Mouse (Mus musculus) neural tube, embryonic 14.5 days (tissue): ENCODE measurements at regions not wholly inside any gene's neighbourhood (a gene's known extent, or its start where the extent isn't known, plus 50 kb on each side); places are given as distances from the start of the nearest gene placed in this dataset.

Experiments used
- ATAC-seq: fragments of 200-750 bp; cut with Nextera tagmentation; 2 replicates; pipeline ENCODE4 v1.8.0; 2017; ENCODE audit warnings: low read depth, mild to moderate bottlenecking, moderate TSS enrichment, moderate library complexity
- H3K27ac ChIP-seq: fragments of 300-500 bp; sonication (generic); 2 replicates; pipeline ENCODE4 v1.5.1; 2014; ENCODE audit warnings: low read depth, mild to moderate bottlenecking, control low read depth, low read length, moderate library complexity, mixed read lengths
- H3K27me3 ChIP-seq: fragments of 300-500 bp; sonication (generic); 2 replicates; pipeline ENCODE4 v1.6.1; 2014; ENCODE audit warnings: low read length; ENCODE audit not compliant: control insufficient read depth, insufficient read depth
- H3K36me3 ChIP-seq: fragments of 300-500 bp; sonication (generic); 2 replicates; pipeline ENCODE4 v1.6.1; 2014; ENCODE audit warnings: low read length, mixed read lengths; ENCODE audit not compliant: control insufficient read depth, insufficient read depth
- H3K4me1 ChIP-seq: fragments of 300-500 bp; sonication (generic); 2 replicates; pipeline ENCODE4 v1.6.1; 2014; ENCODE audit warnings: low read length; ENCODE audit not compliant: control insufficient read depth, insufficient read depth
- H3K4me2 ChIP-seq: fragments of 300-500 bp; sonication (generic); 2 replicates; pipeline ENCODE4 v1.6.1; 2014; ENCODE audit warnings: mild to moderate bottlenecking, low read depth, low read length, control low read depth
- H3K4me3 ChIP-seq: fragments of 300-500 bp; sonication (generic); 2 replicates; pipeline ENCODE4 v1.5.1; 2014; ENCODE audit warnings: low read depth, low read length, control low read depth, mixed read lengths
- H3K9ac ChIP-seq: fragments of 300-500 bp; sonication (generic); replicated peaks from 2 replicates; pipeline ENCODE4 v1.6.1; 2014; ENCODE audit warnings: low read depth, mild to moderate bottlenecking, control low read depth, low read length, mixed read lengths
- H3K9me3 ChIP-seq: fragments of 300-500 bp; sonication (generic); 2 replicates; pipeline ENCODE4 v1.6.1; 2016; ENCODE audit warnings: low read length; ENCODE audit not compliant: control insufficient read depth
- WGBS: fragments of 180-500 bp; shearing (Covaris S2); extraction: QIAGEN DNeasy Blood & Tissue Kit; methylation state at CpG from one replicate; pipeline ENCODE4 v1.1.7; 2014; 5-methylcytosine and 5-hydroxymethylcytosine counted together

- WGBS: 9% methylated on average over 1 of the region's 1 CpGs
- H3K4me2 ChIP-seq: no peak overlapping the region
- H3K9ac ChIP-seq: no peak overlapping the region
- H3K36me3 ChIP-seq: no peaks in the 10 kb centered on the region
- H3K27ac ChIP-seq: no peak overlapping the region
- no peaks in the 10 kb centered on the region for H3K27me3 ChIP-seq
- H3K4me1 ChIP-seq: no peaks in the 10 kb centered on the region
- peak; percentile 93 for ATAC-seq
- H3K4me3 ChIP-seq: no peak overlapping the region
- no peaks in the 10 kb centered on the region for H3K9me3 ChIP-seq
Measured at GRCm38 (mm10) chr4:75561792-75562191, 283.7 kb upstream of the Dmac1 start.

GRCm38 (mm10) chr4:75537787-75538186 is 259.7 kb upstream of the Dmac1 start:
- H3K27me3 ChIP-seq: no peaks in the 10 kb centered on the region
- no peaks in the 10 kb centered on the region for H3K9me3 ChIP-seq
- H3K4me3 ChIP-seq: no peak overlapping the region
- no peak for ATAC-seq
- H3K4me1 ChIP-seq: no peaks in the 10 kb centered on the region
- no peak overlapping the region for H3K27ac ChIP-seq
- no peak overlapping the region for H3K4me2 ChIP-seq
- WGBS: 85% methylated on average over 2 of the region's 2 CpGs
- H3K36me3 ChIP-seq: no peaks in the 10 kb centered on the region
- H3K9ac ChIP-seq: no peak overlapping the region

- WGBS: 97% methylated on average over 7 of the region's 7 CpGs
- H3K4me3 ChIP-seq: no peak overlapping the region
- H3K4me1 ChIP-seq: no peaks in the 10 kb centered on the region
- no peak overlapping the region for H3K4me2 ChIP-seq
- no peaks in the 10 kb centered on the region for H3K27me3 ChIP-seq
- H3K9ac ChIP-seq: no peak overlapping the region
- ATAC-seq: no peak
- H3K9me3 ChIP-seq: no peaks in the 10 kb centered on the region
- no peak overlapping the region for H3K27ac ChIP-seq
- no peaks in the 10 kb centered on the region for H3K36me3 ChIP-seq
Measured at GRCm38 (mm10) chr4:75535067-75535466, 257.0 kb upstream of the Dmac1 start.

- Histone ChIP-seq H3K27me3 (no peaks in the 10 kb centered on the region), H3K9me3 (no peaks in the 10 kb centered on the region), H3K27ac (no peak overlapping the region), H3K4me2 (no peak overlapping the region), H3K36me3 (no peaks in the 10 kb centered on the region), H3K9ac (no peak overlapping the region), H3K4me1 (no peaks in the 10 kb centered on the region), H3K4me3 (no peak overlapping the region)
- WGBS: 76% methylated on average over 2 of the region's 2 CpGs
- ATAC-seq: no peak
Measured at GRCm38 (mm10) chr4:75529607-75530006, 251.5 kb upstream of the Dmac1 start.

GRCm38 (mm10) chr4:75517459-75518158 is 239.5 kb upstream of the Dmac1 start:
- Histone ChIP-seq H3K27ac (no peak overlapping the region), H3K9me3 (no peaks in the 10 kb centered on the region), H3K4me1 (no peaks in the 10 kb centered on the region), H3K9ac (no peak overlapping the region), H3K4me2 (no peak overlapping the region), H3K36me3 (no peaks in the 10 kb centered on the region), H3K4me3 (no peak overlapping the region), H3K27me3 (no peaks in the 10 kb centered on the region)
- no peak for ATAC-seq
- 92% methylated on average over 3 of the region's 3 CpGs for WGBS
